Mouse (Mus musculus) leukemia stem cell, adult 10-12 weeks (primary cell): ENCODE results near the gene Srp9. TPM values are rescaled to one million over a fixed set of nuclear protein-coding genes. Genes with fewer than 3 reads are reported as not detected.

Experiments used
- polyA plus RNA-seq: library from polyadenylated mRNA; stranded (reverse); fragments of >175 nt; gene quantifications from 2 replicates; pipeline ENCODE4 v1.2.3, GENCODE M21; 2012; ENCODE audit warnings: low replicate concordance

Gene Srp9
- polyA plus RNA-seq, result 30.0 and 39.0 TPM in 2 replicates

GRCm38 (mm10) chr1:182124506-182124905, at the start of gene Srp9:
Srp9 (plus strand) TSS chr1:182124737.

GRCm38 (mm10) chr1:182164386-182164785, 39.8 kb downstream of the Srp9 start, which contains the start of gene Vmn1r1:
Vmn1r1 (minus strand) TSS chr1:182164486.

Other genes with a start within 250 kb of the Srp9 start
- 2.2 and 2.3 TPM in 2 replicates for gene Enah, start 104.7 kb upstream of the Srp9 start, polyA plus RNA-seq
- not detected in 2 replicates for gene Vmn1r1, start 39.7 kb downstream of the Srp9 start, polyA plus RNA-seq
- gene Degs1, start 158.1 kb downstream of the Srp9 start, polyA plus RNA-seq, result 6.5 and 14.7 TPM in 2 replicates
- gene Fbxo28, start 216.9 kb downstream of the Srp9 start, polyA plus RNA-seq, result 69.6 and 130 TPM in 2 replicates